Mouse (Mus musculus): ENCODE data around the gene Ncdn.

GRCm38 (mm10) chr4:126707439-126707826 is 45.8 kb downstream of the Ncdn start:
- no peak for TF ChIP-seq GATA1 (IDR thresholded peaks at IDR 0.05; ENCODE audit: low read length)
- TF ChIP-seq TAL1 (IDR thresholded peaks at IDR 0.05; ENCODE audit: low read length) = no peak

All from erythroblast, embryonic 14.5 days (primary cell).